Comparison of ENCODE assay signal across 9 mouse cellular contexts in genomic region chr19:4119716-4120487, GRCm38 (mm10). TPM values are rescaled to one million over a fixed set of nuclear protein-coding genes. Genes with fewer than 3 reads are reported as not detected.
DNase-seq lines count a peak whose midpoint lies in the region; ATAC-seq and TF ChIP-seq lines count a peak whose summit lies in the region.
"Had no signal": no experiment of that assay in that cellular context is flagged by ENCODE, and none has a peak within 500 bp of the region (broad histone marks: within the 10 kb centered on the region; RNA-seq: fewer than 3 reads in every experiment).

No protein-coding gene starts in this region.

- no peaks in the 10 kb centered on the region for H3K9me3 ChIP-seq in lung, embryonic 14.5 days (ENCODE audit: low read depth, low read length)
- H3K9me3 ChIP-seq in forebrain, postnatal 0 days (ENCODE audit: low read length) = no peaks in the 10 kb centered on the region

- 0 out of 2 replicates have a peak overlapping the region, but pooled peaks have one; percentile 0 for H3K9ac ChIP-seq in lung, embryonic 14.5 days
- 0 out of 2 replicates have a peak overlapping the region, but pooled peaks have one; percentile 66 for H3K9ac ChIP-seq in forebrain, postnatal 0 days

- 71% methylated on average over 6 of the region's 6 CpGs for WGBS in lung, embryonic 14.5 days
- 89% methylated on average over 6 of the region's 6 CpGs for WGBS in forebrain, postnatal 0 days

- no peak for ATAC-seq in lung, embryonic 14.5 days (ENCODE audit: insufficient read depth)
- ATAC-seq in activated CD4-positive, CD25-positive, alpha-beta regulatory T cell, adult 4 months = peak; percentile 77
- no peak for ATAC-seq in forebrain, postnatal 0 days

- H3K4me2 ChIP-seq in lung, embryonic 14.5 days = no peak overlapping the region; the same call in 1 of the 2 replicates
- peak overlapping the region; percentile 42 for H3K4me2 ChIP-seq in forebrain, postnatal 0 days (ENCODE audit: low read depth)
- H3K4me2 ChIP-seq in myocyte (ENCODE audit: low read depth) = peak overlapping the region; percentile 78

- no peak overlapping the region; the same call in 1 of the 2 replicates for H3K4me3 ChIP-seq in lung, embryonic 14.5 days (ENCODE audit: low read depth, low read length)
- no peak overlapping the region for H3K4me3 ChIP-seq in forebrain, postnatal 0 days (ENCODE audit: low read depth, low read length)
- H3K4me3 ChIP-seq in myocyte = peak overlapping the region; percentile 33
- H3K4me3 ChIP-seq: heart, adult 2 months had no signal

- peaks cover 3% of the 10 kb centered on the region; the same call in 1 of the 2 replicates for H3K4me1 ChIP-seq in lung, embryonic 14.5 days (ENCODE audit: insufficient read depth)
- peaks cover 8% of the 10 kb centered on the region for H3K4me1 ChIP-seq in forebrain, postnatal 0 days (ENCODE audit: insufficient read depth)

- peaks cover 35% of the 10 kb centered on the region for H3K36me3 ChIP-seq in lung, embryonic 14.5 days (ENCODE audit: insufficient read depth)
- H3K36me3 ChIP-seq in forebrain, postnatal 0 days (ENCODE audit: insufficient read depth) = peaks cover 30% of the 10 kb centered on the region
- H3K36me3 ChIP-seq in myocyte (ENCODE audit: control insufficient read depth, insufficient read depth) = peaks cover 16% of the 10 kb centered on the region

- no peak for TF ChIP-seq CTCF in lung, embryonic 14.5 days (IDR thresholded peaks at IDR 0.05; ENCODE audit: low read depth)
- no peak for TF ChIP-seq CTCF in forebrain, postnatal 0 days (IDR thresholded peaks at IDR 0.05; ENCODE audit: low read depth)

- no peak for DNase-seq in lung, embryonic 14.5 days
- DNase-seq in lung, postnatal 10 days = no peak
- no peak for DNase-seq in forebrain, postnatal 0 days
- no peak for DNase-seq in testis, postnatal 14 days (ENCODE audit: low spot score)
- DNase-seq in ovary, adult 18-20 months (ENCODE audit: low spot score) = no peak
- DNase-seq: heart, adult 2 months; left cerebral cortex, postnatal 4 days had no signal

- no peak overlapping the region for H3ac ChIP-seq in myocyte (ENCODE audit: control insufficient read depth, insufficient read length)

- peaks cover 16% of the 10 kb centered on the region for H3K79me2 ChIP-seq in myocyte (ENCODE audit: control insufficient read depth, insufficient read depth)

- no peaks in the 10 kb centered on the region for H3K27me3 ChIP-seq in lung, embryonic 14.5 days (ENCODE audit: insufficient read depth, low read length)
- no peaks in the 10 kb centered on the region for H3K27me3 ChIP-seq in forebrain, postnatal 0 days (ENCODE audit: insufficient read depth, low read length)
- H3K27me3 ChIP-seq in myocyte (ENCODE audit: control insufficient read depth, insufficient read depth, insufficient read length) = no peaks in the 10 kb centered on the region

- H3K27ac ChIP-seq in lung, embryonic 14.5 days (ENCODE audit: low read depth) = no peak overlapping the region
- H3K27ac ChIP-seq in forebrain, postnatal 0 days (ENCODE audit: low read depth, low read length) = no peak overlapping the region

- TF ChIP-seq POLR2A in myocyte (IDR thresholded peaks at IDR 0.05; ENCODE audit: insufficient read length, low read depth) = no peak

TF ChIP-seq in myocyte, 11 proteins besides CTCF, POLR2A, EP300 and RAD21:
- TF ChIP-seq MAX (IDR thresholded peaks at IDR 0.05; ENCODE audit: low read depth) = no peak
- TF ChIP-seq USF1 (IDR thresholded peaks at IDR 0.05; ENCODE audit: low read depth) = no peak
- no peak for TF ChIP-seq TCF3 (IDR thresholded peaks at IDR 0.05; ENCODE audit: insufficient read length, low read depth)
- no peak for TF ChIP-seq REST (IDR thresholded peaks at IDR 0.05; ENCODE audit: insufficient read depth, insufficient read length)
TF ChIP-seq in myocyte: peak in this region for 0.

RNA-seq across cellular contexts. Expression of gene Aip, which starts 5.8 kb away (rescaled TPM):
- polyA plus RNA-seq in lung, embryonic 14.5 days (2014; fragmentation: Nextera tagmentation; extraction: Ambion mirVana) = 93.5 and 94.5 TPM in 2 replicates
- 100 to 1,000 TPM; 171 to 215 TPM for polyA plus RNA-seq in activated CD4-positive, CD25-positive, alpha-beta regulatory T cell, adult 4 months (2017; shearing (Covaris generic))
- total RNA-seq in forebrain, postnatal 0 days (2014; rRNA removed) = 25.8 and 33.9 TPM in 2 replicates
- 85.7 and 86.2 TPM in 2 replicates for polyA plus RNA-seq in forebrain, postnatal 0 days (2015; fragmentation: Nextera tagmentation; extraction: Ambion mirVana)
- polyA plus RNA-seq in myocyte (2012; fragmentation: generic; extraction: Trizol) = 250 TPM

RNA-seq across cellular contexts. Expression of gene Gpr152, which starts 19.7 kb away (rescaled TPM):
- polyA plus RNA-seq in lung, embryonic 14.5 days (2014; fragmentation: Nextera tagmentation; extraction: Ambion mirVana) = not detected in 2 replicates
- polyA plus RNA-seq in activated CD4-positive, CD25-positive, alpha-beta regulatory T cell, adult 4 months (2017; shearing (Covaris generic)) = not detected
- 0.19 and 0.23 TPM in 2 replicates for total RNA-seq in forebrain, postnatal 0 days (2014; rRNA removed)
- polyA plus RNA-seq in forebrain, postnatal 0 days (2015; fragmentation: Nextera tagmentation; extraction: Ambion mirVana) = not detected in 2 replicates
- not detected for polyA plus RNA-seq in myocyte (2012; fragmentation: generic; extraction: Trizol)
- total RNA-seq: left cerebral cortex, postnatal 4 days had no signal

RNA-seq across cellular contexts. Expression of gene Pitpnm1, which starts 20.1 kb away (rescaled TPM):
- polyA plus RNA-seq in lung, embryonic 14.5 days (2014; fragmentation: Nextera tagmentation; extraction: Ambion mirVana) = 5.5 and 7.3 TPM in 2 replicates
- polyA plus RNA-seq in activated CD4-positive, CD25-positive, alpha-beta regulatory T cell, adult 4 months (2017; shearing (Covaris generic)) = 10 to 100 TPM; 89.9 to 91.4 TPM
- 108 and 127 TPM in 2 replicates for total RNA-seq in forebrain, postnatal 0 days (2014; rRNA removed)
- polyA plus RNA-seq in forebrain, postnatal 0 days (2015; fragmentation: Nextera tagmentation; extraction: Ambion mirVana) = 68.8 and 82.9 TPM in 2 replicates
- 42.3 TPM for polyA plus RNA-seq in myocyte (2012; fragmentation: generic; extraction: Trizol)

RNA-seq across cellular contexts. Expression of gene Cdk2ap2, which starts 22.9 kb away (rescaled TPM):
- polyA plus RNA-seq in lung, embryonic 14.5 days (2014; fragmentation: Nextera tagmentation; extraction: Ambion mirVana) = 76.6 and 76.8 TPM in 2 replicates
- 100 to 1,000 TPM; 372 to 419 TPM for polyA plus RNA-seq in activated CD4-positive, CD25-positive, alpha-beta regulatory T cell, adult 4 months (2017; shearing (Covaris generic))
- total RNA-seq in forebrain, postnatal 0 days (2014; rRNA removed) = 34.4 and 35.4 TPM in 2 replicates
- polyA plus RNA-seq in forebrain, postnatal 0 days (2015; fragmentation: Nextera tagmentation; extraction: Ambion mirVana) = 59.9 and 65.4 TPM in 2 replicates
- 148 TPM for polyA plus RNA-seq in myocyte (2012; fragmentation: generic; extraction: Trizol)

RNA-seq across cellular contexts. Expression of gene Cabp4, which starts 23.9 kb away (rescaled TPM):
- 0.09 TPM in 1 of 2 replicates, not detected in the other for polyA plus RNA-seq in lung, embryonic 14.5 days (2014; fragmentation: Nextera tagmentation; extraction: Ambion mirVana)
- 1 to 10 TPM; 1.1 to 1.4 TPM for polyA plus RNA-seq in activated CD4-positive, CD25-positive, alpha-beta regulatory T cell, adult 4 months (2017; shearing (Covaris generic))
- not detected in 2 replicates for total RNA-seq in forebrain, postnatal 0 days (2014; rRNA removed)
- 0.06 and 0.08 TPM in 2 replicates for polyA plus RNA-seq in forebrain, postnatal 0 days (2015; fragmentation: Nextera tagmentation; extraction: Ambion mirVana)
- polyA plus RNA-seq in myocyte (2012; fragmentation: generic; extraction: Trizol) = 0.10 TPM
- total RNA-seq: heart, adult 2 months; left cerebral cortex, postnatal 4 days had no signal
